Mouse (Mus musculus) ovary, postnatal 14 days (tissue): ENCODE measurements at regions not wholly inside any gene's neighbourhood (a gene's known extent, or its start where the extent isn't known, plus 50 kb on each side); places are given as distances from the start of the nearest gene placed in this dataset.
A peak's percentile ranks its signal among the peaks of the same experiment; 100 is the strongest.

Experiments
- DNase-seq: peaks from one replicate; pipeline ENCODE4 v3.0.0; 2022; ENCODE audit warnings: low spot score

DNA sequence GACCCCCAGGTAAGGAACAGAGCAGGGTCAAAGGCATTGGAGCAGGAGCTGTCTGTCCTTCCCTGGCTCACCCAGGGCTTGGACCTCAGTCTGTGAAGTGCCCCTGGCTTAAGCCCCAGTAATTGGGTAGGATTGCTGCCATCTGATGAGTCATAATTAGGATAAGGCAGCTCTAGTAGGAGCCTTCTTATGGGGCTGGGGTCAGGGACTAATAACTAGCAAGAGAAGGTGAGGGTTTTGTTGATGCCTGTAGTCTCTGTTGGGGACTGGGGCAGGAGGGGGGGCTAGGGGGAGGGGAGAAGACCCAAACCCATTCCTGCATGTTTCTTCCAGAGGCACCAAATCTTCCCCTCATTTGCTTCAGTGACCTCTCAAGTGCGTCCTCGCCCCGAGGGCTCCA lies 172.4 kb upstream of the Mki67 start:
- no peak for DNase-seq

DNA sequence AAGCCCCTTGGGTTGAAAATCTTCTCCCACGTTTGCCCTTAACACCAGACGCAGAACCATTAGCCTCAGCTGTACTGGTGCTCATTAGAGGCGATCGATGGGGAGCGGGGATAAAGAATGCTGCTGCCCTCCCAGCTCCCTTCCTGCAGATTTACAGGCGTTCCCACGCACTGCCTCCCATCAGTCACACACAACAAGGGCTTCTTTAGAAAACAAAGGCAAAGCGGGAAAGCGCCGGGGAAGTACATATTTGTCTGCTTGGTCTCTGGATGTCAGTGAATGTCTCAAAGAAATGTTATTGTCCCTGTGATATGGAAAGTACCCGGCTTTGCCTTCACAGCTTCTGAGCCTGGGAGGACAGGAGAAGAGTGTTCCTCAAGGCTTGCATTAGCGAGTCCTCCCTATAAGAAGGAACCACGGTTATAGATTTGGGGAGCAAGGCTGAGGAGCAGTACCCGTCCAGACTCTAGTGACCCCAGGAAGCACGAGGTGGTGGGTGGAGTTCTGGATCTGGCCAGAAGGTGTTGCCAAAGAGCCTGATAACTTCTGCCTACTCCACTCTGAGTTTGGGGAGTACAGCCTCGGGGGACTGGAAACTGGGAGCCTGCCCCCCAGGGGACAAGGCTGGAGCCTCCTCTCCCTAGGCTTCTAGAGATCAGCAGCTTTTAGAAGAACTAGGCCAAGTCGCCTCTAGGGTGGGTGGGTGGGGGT lies 173.0 kb upstream of the Mki67 start:
- peak; percentile 18 for DNase-seq

DNA sequence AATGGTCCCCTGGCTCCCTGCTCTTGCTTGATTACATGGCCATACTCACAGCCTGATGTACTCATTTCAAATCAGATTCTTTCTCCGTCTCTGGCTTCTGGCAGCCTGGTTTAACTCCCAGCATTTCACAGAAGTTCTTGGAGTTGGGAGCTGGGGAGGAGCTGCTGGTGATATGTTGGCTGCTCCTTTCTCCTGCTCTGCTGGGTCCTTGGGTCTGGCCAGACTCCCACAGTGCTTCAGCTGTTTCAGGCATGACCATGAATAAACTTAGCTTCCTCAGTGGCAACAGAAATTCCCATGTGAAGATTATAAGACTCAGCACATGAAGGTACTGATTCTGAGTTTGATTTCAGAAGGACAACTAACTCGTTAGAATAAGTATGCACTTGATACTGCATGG lies 182.7 kb upstream of the Mki67 start:
- no peak for DNase-seq

DNA sequence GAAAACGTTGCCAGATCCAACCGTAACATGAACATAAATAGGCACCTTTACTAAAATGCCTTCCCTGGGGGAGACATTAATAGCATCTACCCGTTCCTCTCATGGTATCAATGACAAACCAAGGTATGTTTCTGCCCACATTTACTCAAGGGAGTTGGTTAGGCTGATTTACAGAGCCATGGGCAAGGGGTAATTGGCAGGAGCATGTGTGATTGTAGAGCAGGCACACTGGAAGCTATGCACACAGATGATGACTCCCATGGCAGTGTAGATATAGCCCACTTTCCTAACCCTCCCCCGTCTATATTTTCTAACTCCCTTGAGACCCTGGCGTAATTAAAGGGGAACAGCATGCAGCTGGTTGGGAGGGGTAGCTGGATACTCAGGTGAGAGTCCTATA lies 183.6 kb upstream of the Mki67 start:
- DNase-seq, result no peak

DNA sequence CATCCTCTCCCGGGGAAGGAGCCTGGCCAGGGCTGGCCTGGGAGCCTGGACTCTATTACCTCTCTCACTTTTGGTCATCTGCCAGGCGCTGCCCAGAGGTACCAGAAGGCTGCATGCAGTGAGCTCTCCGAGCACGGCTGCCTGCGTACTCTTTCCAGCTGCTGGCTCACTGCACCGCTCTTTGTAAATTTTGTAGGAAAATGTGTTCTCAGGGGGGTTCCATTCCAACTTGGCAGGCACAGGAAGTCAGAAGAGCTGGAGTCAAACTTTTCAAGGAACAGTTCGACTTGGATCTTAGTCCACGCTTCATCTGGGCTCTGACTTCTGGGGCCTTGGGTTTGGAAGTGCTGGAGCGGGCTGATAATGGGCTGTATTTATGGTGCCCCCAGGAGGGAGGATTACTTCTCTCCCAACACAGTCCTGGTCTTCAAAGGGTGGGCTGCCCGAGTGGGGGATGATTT lies 184.7 kb upstream of the Mki67 start:
- peak; percentile 19 for DNase-seq

DNA sequence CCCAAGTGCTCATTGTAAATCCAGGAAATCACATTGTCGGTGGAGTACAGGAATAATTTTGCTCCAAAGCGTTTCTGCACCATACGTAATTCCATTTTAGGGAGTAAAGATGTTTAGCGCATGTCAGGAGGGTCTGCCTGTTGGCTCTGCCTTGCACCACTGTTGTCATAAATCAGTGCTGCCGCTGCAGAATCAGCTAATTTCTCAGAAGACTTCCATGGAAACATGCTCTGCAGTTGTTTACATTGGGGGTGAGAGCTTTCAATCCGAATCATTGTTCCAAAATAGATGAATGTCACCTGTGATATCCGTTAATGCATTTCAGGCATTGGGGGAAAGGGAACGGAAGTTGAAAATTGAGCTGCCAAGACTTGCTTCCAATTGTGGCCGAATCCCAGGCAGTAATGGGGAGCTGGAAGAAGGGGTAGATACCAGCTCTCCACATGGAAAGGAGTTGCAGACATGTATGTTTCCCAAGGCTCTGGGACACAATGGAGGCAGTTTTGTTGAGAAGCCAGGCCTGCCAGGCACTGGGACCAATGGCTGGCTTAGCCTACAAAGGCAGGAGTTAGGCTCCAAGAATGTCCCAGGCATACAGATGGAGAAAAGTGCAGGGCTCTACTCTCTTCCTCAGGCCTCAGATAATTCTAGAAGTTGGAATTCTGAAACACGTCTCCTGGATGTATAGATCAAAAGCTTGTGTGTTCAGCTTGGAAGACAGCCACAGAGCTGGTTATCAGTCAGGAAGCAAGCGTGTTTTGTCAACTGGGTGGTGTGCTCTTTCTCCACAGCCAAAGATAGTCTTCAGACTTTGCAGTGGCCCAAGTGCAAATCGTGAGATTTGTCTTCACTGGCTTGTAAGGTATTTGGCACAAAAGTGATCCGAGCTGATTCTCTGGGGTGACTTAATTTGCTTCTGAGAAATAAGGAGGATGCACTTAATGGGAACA lies 186.2 kb upstream of the Mki67 start:
- DNase-seq, result no peak

DNA sequence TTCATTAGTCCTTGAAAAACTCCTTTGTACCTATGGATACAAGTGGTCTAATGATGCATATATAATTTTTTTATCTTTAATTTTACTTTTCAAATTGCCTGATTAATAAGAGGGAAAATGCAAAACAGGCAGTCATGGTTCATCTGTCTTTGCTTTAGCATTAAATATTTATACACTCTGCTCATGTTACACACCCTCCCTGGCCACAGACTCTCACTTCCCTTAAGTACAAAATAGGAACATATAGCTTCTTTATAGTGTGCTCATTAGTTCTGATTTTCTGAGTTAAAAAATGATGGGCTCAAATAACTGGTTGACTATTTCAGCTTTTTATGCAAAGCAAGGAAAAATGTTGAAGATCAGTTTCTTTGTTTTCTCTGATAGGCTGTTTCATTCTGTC lies 195.2 kb upstream of the Mki67 start:
- no peak for DNase-seq

DNA sequence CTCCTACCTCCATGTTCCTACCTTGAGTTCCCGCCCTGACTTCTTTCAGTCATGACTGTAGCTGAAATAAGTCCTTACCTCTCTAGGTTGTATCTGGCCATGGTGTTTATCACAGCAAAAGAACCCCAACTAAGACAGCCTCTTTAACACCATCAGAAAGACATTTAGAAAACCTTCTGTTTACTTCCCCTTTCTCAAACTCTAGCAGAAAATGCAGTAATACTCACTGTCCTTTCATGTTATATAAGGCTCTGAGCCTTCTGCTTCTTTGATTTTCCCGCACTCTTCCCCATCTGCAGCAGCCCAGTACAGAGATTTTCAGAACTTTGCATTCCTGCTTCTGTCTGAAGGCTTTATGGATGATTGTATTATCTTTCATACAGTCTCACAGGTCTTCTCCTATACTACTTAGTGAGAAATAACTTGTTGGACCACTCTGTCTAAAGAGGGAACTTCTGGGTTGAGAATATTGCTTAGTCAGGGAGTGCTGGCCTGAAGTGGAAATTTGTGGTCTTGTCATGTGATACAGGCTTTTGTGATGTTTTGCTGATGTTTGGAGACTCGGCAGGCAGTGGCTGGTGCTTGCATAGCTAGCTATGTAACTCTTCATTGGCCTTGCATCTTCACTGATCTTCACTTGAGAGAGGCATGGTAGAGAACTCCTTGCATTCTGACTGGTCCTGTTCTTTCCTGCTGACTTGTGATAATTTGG lies 197.9 kb upstream of the Mki67 start:
- no peak for DNase-seq

DNA sequence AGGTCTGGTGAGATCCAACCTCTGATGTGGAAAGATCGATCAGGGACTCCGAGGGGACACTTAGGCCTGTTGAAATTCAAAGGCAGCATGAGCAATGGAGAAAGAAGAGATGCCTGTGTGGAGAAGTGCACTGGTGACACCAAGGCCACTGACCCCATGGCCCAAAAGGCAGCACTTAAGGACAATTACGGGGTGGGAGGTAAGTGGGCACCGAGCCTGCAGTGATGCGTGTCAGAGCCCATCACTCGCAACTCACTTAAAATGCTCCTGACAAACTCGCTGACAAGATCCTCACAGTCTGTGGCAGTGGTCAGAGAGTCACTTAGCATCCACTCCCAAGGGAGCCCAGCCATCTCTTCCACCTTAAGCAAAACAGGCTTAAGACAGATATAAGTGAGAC lies 207.7 kb upstream of the Mki67 start:
- no peak for DNase-seq

DNA sequence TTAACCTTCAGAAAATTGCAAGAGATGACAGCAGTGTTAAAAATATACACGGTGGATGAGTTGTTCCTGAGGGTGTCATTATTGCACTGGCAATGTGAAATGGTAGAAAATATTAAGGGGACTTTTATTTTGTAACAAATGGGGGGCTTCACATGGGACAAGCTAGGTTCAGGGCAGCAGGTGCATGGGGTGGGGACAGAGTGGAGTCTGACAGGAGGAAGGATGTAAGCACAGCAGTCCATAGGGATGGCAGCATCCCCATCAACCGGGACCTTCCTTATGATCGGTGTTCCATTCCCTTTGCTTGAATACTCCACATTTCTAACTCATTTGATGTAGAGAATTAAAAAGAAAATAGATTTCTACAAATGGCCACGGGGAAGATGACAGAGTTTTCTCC lies 208.5 kb upstream of the Mki67 start:
- DNase-seq, result no peak

DNA sequence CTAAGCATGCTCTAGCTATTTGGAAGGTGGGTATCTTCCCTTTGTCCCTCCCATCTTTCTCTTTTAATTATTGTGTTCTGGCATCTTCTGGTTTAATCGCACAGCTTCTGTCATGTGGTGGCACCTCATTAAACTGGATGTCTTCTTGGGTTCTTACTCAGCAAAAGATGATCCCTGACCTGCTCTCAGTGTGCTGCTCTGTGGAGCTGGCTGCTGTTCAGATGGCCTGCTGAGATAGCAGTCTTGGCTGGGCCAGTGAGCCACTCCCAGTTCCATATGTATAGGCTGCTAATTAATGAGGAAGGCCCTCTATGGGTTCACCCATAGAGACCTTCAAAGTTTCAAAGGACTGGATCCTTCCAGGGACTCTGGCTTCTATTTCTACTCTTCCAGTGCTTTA lies 213.9 kb upstream of the Mki67 start:
- no peak for DNase-seq

DNA sequence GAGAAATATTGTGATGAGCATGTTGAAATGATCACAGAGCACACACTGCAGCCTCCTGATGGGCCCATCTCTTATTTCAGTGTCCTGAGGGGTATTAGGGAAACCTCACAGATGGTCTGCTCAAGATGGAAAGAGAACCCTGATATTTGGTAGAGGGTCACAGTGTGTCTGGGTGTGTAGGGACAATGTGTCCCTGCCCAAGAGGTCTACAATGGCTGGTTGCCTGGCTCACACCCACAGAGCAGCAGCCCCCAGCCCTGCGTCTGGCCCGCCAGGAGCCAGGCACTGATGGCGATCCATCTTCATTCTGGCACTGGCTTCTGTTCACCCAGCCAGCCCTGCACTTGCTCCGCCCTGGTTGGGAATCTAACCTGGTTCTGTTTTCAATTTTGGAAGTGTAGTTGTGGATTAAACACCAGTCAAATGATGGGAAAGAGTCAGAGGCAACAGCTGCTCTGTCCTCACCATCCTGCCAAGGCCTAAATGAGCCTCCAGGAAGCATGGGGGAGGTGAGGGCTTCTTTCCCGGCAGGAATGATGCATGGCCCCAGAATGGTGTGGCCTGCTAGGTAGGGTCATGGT lies 216.5 kb upstream of the Mki67 start:
- DNase-seq, result no peak

DNA sequence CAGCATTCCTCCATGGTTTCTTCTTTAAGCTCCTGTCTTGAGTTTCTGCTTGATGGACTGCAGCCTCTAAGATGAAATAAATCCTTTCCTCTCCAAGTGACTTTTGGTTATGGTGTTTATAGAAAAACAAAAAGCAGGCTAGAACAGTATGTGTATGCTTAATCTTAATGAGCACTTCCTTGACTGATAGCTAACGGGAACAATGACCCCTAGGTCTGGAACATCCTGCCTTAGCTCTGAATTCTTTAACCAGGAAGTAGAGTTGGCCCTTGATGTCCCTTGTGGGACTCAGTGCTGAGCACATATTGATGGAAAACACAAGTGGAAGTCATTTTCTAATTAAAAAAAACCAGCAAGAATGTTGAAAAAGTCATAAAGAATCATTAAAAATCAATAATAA lies 219.0 kb upstream of the Mki67 start:
- no peak for DNase-seq

DNA sequence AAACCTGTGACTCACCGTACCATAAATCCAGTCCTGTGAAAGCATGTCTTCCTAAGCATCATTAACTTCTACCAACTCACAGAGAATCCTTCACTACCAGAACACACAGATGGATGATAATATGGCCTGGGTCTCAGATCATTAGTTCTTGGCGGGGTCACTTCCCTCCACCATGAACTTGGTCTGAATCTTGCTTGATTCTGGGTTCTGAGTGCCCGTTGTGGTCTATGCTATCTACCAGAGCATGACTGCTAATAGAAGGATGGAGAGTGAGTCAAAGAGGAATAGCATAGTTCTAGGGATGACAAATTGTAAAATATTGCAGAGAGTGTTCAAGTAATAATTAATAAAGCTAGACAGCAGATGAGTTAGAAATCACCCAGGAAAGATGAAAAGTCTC lies 221.3 kb upstream of the Mki67 start:
- DNase-seq, result no peak

DNA sequence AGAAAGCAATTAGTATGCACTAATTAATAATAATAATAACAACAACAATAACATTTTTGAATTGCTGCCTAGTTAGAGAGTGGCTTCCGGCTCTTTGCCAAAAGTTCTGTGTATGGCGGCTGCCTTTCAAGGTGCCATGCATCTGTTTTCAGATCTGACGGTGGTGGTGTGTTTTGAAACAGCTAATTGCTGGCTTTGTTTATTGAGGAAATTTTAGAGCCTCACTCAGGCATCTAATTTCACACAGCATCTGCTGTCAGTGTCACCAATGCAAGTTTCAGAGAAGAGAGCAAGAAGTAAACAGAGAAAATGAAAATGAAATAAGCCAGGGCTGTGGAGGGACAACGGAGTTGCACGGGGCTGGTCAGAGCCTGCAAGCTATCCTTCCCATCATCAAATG lies 223.2 kb upstream of the Mki67 start:
- no peak for DNase-seq

DNA sequence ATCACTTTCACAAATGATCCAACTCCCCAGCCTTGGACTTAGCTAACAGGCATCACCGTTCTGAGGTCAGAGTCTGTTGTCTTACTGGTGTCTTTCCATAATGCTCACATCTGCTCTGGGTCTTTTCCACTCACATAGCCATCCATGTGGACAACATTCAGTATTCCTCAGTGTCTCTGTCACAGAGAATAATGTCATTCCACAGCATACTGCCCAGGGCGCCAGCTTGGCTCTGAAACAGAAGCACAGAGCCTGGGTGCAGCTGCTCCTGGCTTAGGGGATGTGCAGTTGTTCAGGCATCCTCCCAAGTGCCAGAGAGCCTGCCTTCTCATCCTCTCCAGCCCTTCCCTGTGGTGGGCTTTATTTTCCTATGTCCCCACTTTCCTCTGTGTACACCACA lies 226.7 kb upstream of the Mki67 start:
- DNase-seq, result no peak

DNA sequence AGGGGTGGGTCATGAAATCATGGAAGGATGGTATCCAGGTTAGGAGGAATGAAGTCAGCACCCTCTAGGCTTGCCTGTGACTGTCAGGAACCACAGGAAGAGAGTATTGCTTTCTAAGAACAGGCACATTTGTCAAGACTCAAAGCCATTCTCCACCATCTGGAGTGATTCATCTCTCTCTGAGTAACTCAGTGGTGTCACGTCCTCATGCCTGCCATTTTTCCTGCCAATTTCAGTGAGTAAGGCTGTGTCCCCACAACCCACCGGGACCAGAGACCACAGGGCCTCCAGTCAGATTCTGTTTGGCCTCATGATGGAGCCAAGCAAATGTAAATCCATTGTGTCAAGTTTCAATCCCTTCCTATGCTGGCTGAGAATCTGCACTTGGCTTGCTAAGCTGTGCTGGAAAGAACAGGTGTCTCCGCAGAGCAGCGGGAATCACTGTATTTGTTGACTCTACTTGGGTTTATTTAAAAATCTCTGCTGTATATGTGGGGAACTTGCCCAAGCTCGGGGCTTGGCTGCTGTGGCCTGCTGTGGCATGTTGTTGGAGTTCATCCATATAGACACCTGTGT lies 230.0 kb upstream of the Mki67 start:
- DNase-seq, result no peak

DNA sequence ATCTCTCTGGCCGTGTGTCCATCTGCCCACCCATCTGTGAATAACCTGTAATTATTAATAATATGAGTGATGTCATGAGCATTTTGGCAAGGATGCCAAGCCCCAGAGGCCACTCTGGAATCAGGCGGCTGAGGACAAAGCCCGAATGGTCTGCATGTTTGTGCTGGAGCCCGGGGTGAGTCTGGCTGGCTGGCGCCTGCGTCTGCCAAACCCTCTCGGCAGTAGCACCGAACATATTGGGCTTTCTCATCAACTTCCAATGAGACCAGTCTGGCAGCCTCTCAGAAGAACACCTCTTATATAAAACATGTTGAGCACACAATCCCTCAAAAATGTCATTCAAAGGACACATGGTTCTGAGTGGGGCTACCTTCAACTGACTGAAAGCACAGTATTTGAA lies 244.9 kb upstream of the Mki67 start:
- DNase-seq, result no peak

DNA sequence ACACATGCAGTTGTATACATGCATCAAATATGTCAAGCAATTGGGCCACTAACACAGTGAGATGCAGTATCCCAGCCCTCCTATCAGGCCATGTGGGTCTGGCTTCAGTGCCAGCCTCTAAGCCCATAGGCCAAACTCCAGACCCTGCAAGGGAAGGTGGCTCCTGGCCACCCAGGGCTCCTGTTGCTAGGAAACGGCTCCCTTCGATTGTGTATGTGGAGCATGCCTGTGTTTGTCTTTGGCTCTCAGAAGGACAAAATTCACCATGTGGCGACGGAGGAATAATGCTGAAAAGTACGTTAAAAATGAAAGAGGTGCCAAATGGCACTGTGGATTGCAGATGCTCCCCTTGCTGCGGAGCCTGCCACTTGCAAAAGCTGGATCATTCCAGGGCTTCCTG lies 249.4 kb upstream of the Mki67 start:
- DNase-seq, result no peak

DNA sequence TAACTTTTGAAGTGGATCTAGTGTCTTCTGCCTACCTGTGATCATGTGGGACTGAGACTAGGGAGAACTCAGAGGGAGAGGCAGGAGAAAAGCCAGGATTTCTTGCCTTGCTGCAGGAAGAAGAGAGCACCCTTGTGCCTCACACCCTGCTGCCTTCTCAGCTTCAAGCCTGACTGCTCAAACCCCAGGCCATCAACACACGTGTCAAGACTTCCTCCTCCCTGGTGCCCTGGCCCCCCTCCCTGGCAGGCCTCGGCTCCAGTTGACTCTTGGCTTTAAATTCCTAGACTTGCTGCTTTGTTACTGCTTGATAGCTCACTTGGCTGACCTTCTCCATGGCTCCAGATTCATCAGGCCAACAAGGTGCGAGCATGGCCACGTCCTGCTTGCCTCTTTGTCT lies 250.1 kb upstream of the Mki67 start:
- no peak for DNase-seq

DNA sequence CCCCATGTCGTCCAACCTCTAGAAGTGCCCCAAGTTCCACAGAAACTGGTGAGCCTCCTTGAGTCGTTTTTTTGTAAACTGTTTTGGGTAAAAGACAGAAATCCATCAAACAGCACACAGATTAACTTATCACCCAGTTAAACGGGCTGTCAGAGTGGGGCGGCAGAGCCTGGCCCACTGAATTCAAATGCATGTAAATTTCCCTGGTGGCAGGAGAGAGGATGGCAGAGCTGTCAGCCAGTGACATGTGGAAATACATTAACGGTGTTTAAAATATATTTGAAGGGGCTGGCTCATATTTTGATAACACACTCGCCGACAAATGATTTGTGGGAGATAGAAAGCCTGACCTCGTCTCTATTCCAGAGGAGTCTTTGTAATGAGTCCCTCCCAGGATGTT lies 252.5 kb upstream of the Mki67 start:
- DNase-seq, result no peak

DNA sequence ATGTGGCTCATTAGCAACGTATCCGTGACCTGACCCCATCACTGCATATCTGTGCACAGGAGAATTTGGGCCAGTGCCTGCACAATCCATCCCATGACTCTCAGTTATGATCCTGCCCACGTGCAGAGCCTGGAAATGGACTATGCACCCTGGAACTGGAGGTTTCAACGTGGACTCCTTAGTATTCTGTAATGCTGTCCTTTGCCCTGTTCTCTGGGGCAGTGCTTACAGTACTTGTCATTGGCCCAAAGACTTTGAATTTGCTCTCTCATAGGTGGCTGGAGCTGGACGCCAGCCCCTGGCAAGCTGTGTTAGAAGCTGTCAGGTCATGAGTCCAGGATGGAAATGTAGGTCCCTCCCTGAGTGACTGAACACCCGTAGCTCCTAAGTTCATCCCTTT lies 269.9 kb upstream of the Mki67 start:
- DNase-seq, result no peak
